Mouse (Mus musculus) liver (tissue): Measurements from ENCODE around the gene Coro1b.

ENCODE experiments used
- DNase-seq: peaks from one replicate; pipeline ENCODE4 v3.0.0-alpha.2; 2020; ENCODE audit warnings: mixed read lengths

Gene Coro1b

DNA sequence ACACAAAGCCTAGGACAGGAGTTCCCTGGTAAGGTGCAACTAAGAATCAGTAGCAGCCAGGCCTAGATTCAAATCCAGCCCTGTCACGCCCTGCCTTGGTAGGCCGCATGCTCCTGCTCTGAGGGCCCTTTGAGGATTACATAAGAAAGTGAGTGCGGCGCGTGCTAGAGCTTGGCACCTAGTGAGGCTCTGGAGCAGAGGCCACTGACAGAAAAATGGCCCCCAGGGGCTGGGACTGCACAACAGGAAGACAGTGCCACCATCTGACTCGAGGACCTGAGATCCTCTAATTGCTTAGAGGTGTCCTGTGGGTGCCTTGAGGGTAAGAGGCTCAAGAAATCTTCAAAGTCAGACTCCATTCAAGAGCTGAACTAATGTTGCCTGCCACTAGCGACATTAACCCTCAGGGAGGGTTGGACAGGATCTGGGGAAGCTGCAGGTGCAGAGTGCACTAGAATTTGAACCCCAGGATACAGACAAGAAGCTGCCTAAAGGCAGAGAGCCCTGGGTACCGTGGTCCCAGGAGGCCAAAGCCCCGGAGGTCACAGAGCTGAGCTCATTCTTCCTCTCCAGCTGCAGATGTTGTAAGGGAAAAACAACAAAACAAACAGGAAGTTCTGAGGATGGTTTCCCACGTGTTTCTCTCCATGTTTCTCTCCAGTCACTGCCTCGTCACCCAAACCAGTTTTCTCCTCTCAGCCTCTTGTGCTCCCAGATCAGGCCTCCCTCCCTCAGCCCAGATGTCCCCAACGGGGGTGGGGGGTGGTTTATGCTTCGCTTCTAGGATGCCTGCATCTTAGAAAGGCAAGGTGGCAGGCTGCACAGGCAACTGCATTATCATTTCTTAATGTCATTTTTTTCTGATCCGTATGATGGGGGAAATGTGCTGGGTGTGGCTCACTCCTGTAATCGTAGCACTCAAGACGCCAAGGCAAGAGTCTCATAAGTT lies 3.6 kb upstream of the Coro1b start:
- DNase-seq = no peak

DNA sequence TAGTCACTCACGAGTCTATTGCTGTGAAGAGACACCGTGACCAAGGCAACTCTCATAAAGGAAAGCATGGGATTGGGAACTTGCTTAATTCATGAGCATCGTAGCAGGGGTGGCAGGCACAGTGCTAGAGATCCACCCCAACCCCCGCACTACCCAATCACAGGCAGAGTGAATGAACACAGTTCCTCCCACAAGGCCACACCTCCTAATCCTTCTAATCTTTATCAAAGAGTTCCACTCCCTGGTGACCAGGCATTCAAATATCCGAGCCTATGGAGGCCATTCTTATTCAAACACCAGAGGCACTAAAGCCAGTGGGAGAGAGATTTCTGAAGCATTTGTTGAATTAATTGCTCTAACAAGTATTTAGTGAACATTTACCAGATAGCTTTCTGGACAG lies 2.5 kb upstream of the Coro1b start:
- DNase-seq = no peak

DNA sequence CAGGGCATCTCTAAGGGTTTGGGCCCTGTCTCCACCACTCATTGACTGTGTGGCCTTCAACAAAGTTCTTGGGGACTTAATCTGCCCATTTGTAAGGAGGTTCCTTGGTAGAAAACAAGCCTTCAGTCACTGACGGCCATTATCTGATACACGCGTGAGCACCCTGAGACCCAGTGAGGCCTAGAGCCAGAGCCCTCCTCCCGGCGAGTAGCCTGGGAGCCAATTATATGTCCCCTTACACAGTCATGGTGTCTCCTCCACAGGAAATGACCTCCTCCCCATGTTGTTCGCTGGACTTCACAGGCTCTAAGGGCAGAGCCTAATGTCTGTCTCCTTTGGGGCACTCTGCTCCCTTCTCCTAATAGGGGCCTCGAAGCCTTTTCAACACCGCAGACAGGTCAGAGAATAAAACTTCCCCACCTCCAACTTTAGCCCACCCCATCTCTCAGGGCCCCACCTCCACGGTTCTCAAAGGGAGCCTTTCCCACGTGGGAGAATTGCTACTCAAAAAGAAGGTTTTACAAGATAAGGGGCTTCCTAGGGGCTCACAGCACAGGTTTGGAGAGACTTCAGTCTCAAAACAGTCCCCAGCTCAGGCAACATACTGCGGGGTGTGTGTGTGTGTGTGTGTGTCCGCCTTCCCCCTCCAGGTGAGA lies 1.9 kb upstream of the Coro1b start:
- DNase-seq = no peak

DNA sequence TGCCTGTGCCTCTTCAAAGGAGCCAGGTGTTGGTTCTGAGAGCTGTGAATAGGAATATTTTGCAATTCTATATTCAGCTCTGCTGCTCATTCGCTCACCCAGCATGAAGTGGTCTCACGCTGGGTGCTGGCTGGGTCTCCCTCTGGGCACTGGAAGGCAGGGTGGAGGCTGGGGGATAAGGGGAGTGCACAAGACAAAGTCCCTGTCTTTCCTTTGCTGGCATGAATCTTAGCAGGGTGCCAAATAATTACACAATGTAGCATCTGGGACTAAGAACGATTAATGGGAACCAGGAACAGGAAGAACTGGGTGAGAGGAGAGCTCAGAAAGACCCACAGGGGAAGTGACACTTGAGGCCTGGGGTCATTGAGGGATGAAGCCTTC lies 1.4 kb upstream of the Coro1b start:
- no peak for DNase-seq

DNA sequence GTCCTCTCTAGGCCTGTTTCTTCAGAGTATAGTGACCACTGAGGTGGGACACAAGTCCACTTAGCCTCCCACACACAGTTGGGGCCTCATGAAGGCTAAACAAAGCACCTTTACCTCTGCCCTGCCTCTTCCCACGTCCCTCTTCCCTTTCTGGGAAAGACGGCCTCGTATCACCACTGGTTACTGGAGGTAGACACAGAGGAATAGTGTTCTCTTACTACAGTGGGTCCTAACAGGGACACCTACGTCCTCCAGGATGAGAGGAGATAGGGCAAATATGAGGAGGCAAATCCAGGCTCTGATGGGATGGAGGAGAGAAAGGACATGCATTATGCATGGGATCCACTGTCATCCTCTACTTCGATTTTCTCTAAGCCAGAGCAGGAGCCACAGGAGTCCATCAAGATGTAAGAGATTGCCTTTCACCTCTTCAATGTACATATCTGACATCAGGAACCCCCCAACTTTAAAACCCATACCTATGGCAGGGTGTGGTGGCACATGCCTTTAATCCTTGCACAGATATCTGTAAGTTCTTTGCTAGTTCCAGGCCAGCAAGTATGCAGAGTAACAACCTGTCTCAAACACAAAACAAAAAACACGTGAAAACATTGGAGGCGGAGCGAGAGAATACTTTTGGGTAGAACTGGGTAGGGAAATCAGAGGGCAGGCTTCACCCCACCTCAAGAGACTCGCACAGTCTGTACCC lies 483 bp upstream of the Coro1b start:
- DNase-seq = no peak

DNA sequence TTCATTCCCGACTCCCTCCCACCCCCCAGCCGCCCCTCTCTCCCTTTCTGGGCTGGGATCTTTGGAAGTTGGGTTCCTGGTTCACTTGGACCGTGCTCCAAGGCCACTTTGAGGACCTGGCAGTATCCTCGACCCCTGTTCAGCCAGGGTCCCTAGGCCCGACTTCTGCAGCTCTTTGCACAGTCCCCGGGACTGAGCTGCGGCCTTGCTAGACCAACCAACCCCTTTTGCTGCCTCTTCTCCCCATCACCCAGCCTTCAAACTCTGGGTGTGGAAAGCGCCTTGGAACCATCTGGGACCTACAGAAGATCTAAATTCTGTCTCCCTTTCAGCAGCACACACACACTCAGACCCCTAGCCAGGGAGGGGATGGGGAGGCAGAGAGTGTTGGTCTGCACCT lies 400 bp downstream of the Coro1b start:
- DNase-seq = no peak

DNA sequence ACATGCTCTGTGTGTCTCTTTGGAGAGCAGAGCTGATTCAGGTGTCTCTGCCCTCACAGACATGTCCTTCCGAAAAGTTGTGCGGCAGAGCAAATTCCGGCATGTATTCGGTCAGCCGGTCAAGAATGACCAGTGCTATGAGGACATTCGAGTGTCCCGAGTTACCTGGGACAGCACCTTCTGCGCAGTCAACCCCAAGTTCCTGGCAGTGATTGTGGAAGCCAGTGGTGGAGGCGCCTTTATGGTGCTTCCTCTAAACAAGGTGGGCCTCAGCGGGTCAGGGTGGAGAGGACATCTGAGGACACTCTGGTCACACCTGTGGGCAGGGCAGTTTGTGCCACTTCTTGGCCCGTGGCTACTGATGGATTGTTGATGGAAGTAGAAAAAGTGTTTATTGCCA lies 864 bp downstream of the Coro1b start:
- DNase-seq = no peak

DNA sequence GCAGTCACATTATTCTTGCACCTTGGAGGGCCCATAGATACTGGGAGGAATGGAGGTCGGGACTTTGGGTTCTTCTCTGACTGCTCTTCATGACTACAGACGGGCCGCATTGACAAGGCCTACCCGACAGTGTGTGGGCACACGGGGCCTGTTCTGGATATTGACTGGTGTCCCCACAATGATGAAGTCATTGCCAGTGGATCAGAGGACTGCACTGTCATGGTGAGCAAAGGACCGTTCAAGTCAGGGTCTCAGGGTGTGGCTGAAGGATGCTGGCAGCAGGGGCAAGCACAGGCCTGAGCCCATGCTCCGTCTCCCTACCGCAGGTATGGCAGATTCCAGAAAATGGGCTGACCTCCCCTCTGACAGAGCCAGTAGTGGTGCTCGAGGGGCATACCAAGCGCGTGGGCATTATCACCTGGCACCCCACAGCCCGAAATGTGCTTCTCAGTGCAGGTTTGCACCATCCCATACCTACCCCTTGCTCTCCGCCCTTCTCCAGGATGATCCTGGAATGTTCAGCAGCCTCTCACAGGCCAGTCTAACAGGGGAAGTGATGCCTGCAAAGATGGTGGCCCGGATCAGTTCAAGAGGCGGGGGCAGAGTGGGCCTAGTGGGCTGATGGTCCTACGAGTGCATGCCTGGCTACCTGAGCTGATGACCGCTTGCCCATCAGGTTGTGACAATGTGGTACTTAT lies 1.5 kb downstream of the Coro1b start:
- no peak for DNase-seq

DNA sequence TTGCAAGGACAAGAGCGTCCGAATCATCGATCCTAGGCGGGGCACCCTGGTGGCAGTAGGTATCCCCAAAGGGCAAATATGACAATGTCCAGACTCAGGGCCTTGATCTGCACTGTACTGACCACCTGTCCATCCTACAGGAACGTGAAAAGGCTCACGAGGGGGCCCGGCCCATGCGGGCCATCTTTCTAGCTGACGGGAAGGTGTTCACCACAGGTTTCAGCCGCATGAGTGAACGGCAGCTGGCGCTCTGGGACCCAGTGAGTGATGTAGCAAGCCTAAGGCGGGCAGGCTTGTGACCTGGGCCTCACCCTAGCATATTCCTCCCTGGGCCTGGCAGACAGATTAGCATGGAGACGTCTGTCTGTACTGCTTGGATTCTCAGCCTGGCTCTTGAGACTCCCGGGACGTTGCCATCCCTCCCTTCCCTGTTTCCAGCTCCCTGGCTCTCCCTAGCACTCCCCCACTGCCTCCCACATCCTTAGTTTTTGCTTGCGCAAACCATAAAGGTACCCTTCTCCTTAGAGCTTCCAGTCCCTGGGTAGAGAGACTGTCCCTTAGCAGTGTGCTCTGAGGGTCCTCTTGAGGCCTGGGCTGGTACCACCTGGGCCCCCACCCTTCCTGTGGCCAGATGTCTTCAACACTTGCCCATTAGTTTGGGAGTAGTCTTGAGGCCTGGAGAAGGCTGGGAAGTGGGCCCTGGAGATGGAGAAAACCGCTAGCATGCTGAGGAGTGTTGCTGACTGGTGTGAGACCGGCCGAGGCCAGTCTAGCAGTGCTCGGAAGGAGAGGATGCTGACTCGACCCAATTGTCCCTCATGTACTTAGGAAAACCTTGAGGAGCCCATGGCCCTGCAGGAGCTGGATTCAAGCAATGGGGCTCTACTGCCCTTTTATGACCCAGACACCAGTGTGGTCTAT lies 2.4 kb downstream of the Coro1b start:
- no peak for DNase-seq

DNA sequence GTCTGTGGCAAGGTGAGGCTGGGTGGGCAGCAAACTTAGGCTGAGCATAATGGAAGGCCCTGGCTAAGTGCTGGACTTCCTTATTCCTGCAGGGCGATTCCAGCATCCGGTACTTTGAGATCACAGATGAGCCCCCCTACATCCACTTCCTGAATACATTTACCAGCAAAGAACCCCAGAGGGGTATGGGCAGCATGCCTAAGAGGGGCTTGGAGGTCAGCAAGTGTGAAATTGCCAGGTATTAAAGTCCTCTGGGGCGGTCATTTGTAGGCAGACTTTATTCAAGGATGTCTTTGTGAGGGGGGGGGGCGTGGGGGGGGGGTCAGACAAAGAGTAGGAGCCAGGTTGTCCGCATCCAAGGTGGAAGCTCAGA lies 3.1 kb downstream of the Coro1b start:
- no peak for DNase-seq

DNA sequence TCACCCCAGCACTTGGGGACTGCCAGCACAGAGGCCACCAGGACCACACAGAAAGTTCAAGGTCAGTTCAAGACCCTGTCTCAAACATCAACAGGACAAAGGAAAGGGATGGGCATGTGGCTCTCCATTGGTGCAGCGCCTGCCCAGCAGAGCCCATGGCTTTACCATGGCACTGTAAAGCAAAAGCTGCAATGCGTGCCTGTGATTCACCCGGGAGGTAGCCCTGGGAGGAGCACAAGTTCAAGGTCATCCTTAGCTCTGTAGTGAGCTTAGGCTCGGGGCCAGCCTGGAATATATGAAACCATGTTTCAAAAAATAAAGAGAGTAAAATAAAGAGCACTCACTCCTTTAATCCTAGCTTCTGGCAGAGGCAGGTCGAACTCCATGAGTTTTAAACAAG lies 3.5 kb downstream of the Coro1b start:
- DNase-seq = no peak

DNA sequence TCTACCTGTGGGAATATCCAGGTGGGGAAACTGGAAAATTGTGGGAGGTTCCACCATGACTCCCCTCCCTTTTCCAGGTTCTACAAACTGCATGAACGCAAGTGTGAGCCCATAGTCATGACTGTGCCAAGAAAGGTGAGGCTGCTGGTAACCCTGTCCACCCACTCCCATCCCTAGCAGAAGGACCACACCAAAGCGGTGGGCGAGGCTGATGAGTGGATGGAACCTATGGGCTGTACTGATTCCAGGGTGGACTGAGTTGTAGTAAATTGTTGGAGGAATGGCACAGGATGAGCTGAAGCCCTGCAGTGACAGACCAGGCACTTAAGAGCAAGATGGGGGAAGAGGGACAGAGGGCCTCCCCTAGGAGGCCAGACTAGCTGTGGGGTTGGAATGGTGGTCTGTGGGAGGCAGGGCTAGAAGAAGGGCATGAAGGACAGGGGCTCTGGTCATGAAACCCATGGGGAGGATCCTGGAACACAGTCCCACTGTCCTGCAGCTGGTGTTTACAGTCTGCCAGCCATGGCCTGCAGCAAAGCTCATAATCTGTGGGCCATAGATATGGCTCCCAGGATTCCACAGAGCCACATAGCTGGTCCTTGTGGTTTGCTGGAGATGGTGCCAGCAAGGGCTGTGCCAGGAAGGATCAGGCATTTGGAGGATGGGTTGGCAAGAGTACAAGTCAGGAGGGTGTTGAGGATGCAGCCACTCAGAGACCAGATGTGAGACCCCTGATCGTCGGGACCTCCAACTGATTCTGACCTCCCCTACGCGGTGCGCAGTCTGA lies 4.2 kb downstream of the Coro1b start:
- DNase-seq = no peak

DNA sequence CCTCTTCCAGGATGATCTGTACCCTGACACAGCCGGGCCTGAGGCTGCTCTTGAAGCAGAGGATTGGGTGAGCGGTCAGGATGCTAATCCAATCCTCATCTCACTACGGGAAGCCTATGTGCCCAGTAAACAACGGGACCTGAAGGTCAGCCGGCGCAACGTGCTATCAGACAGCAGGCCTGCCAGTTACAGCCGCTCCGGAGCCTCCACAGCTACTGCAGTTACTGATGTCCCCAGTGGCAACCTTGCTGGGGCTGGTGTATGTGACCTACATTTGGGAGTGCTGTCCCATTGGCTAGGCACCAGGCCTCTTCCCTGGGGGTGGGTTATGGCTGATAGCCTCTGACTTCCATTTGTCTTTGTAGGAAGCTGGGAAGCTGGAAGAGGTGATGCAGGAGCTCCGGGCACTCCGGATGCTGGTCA lies 4.8 kb downstream of the Coro1b start, which contains the start of gene Ptprcap:
TSS of gene Ptprcap (plus strand) at position 373 of the 423 bp plus-strand sequence.
- DNase-seq = no peak

DNA sequence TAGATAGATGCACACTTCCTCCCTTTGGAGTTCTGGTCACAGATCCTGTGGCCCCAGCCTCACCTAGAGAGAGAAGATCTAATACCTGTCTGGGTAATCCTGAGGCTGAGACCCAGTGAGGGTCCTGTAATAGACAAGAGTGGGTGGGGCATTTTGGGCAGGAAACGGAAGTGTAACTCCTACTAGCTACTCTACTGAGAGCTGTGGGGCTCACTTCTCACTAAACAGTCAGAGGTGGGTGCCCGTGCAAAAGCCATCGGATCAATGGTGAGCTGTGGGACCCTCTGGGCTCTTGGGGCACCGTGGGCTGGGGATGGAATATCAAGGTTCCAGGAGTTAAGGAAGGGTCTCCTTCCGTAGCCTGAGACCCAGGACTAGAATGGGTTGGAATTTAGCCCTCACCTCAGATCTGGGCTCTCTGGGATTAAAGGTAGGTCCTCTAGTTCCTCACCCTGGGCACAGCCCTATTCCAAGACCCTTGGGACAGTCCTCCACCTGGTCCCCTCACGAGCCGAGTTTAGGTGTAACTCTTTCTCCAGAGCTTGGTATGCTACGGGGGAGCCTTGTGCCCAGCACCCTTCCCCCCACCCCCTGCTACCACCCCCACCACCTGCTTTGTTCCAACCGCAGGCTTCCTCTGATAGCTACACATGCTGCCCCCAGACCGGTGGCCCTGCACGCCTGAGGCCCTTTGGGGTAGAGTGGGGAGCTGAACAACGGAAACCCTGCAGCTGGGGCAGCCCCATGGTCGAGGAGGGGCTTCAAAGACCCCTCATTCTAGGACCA lies 6.2 kb downstream of the Coro1b start:
- peak; percentile 37 for DNase-seq

DNA sequence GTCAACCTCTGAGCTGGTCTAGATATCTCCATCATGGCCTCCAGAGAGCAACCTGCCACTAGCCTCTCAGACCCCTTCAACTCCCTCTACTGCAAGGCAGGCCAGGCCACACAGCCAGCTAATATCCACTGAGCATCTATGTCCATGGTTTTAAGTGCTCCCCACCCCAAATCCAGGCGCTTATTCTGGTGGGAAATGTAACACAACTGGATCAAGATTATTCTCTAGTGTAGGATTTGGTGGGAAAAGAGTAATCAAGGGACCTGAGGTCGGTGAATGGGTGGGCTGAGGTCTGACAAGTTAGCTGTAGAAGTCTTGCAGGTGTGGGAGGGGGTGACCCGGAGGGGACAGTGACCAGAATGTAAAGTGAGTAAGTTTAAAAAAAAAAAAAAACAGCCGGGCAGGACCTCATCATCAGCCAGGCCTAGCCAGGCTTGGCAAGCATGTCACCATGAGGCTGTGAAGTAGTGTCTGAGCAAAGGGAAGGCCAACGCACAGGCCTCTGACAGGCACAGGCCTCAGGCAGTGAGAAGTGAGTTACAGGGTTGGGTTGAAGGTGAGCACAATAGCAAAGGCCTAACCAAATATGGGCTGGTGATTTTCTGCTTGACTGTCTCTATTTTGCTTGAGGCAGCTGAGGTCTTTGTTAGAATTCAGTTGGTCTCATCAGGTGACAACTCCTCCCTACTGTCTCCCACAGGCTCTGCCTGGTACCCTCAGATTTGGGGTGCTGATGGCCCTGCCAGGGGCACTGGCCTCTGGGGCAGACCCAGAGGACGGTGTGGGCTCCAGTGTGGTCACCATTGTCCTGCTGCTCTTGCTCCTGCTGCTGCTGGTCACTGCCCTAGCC lies 7.0 kb downstream of the Coro1b start:
- DNase-seq = no peak

DNA sequence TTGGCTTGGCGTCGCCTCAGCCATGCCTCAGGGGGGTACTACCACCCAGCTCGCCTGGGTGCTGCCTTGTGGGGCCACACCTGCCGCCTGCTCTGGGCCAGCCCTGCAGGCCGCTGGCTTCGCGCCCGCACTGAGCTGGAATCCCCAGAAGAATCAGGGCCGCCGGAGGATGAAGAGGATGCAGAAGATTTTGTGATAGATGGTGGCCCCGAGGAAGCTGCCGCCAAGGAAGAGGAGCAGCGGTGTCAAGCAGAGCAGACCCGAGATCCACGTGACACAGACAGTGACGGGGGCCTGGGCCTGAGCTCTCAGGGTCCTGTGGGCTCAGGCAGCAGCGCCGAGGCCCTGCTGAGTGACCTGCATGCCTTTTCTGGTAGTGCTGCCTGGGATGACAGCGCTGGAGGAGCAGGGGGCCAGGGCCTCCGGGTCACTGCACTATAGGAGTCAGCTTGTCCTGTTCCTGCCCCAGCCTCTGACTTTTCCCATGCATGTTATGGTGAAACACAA lies 7.7 kb downstream of the Coro1b start:
- no peak for DNase-seq

DNA sequence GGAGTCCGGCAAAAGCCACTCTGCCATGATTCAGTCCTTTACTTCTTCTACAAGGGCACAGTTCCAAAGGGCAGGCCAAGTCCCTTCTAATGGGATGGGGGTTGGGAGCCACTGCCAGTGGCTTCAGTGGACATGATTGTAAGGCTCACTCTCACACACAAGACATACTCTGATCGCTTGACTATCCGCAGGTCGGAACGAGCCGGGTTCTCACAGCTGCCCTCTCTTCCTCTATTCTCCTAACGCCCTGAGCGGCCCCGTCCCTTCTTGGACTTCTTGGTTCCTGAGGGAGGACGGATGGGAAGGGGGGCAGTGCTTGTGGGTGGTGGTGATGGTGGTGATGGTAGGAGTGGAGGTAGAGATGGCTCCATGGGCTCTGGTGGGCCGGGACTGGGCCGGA lies 8.4 kb downstream of the Coro1b start:
- no peak for DNase-seq

DNA sequence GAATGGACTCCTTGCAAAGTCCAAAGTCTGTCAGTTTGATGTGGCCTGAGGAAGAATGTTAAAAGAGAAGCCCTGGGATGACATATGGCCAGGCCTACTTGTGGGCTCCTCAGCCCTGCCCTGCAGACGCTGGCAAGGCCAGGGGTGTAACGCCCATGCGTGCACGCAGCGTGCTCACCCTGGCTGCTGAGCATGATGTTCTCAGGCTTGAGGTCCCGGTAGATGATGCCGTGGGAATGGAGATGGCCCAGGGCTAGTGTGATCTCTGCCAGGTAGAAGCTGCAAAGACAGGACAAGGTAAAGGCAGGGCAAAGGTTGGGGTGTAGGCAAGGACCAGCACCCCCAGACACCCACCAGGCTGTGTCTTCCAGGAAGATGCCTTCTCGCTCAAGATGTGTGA lies 10.6 kb downstream of the Coro1b start:
- DNase-seq = no peak
